Mouse (Mus musculus) neural tube, embryonic 11.5 days (tissue): ENCODE measurements around the gene Mprip. TPM values are rescaled to one million over a fixed set of nuclear protein-coding genes. Genes with fewer than 3 reads are reported as not detected.
A peak's percentile ranks its signal among the peaks of the same experiment; 100 is the strongest.

Source experiments
- ATAC-seq: fragments of 200-750 bp; cut with Nextera tagmentation; 2 replicates; pipeline ENCODE4 v1.8.0; 2017; ENCODE audit warnings: moderate number of reproducible peaks, mild to moderate bottlenecking, moderate TSS enrichment, moderate library complexity; ENCODE audit not compliant: insufficient read depth, low FRiP score, low TSS enrichment
- DNase-seq: peaks from one replicate; pipeline ENCODE4 v3.0.0-alpha.2; 2015; ENCODE audit warnings: low spot score
- H3K27ac ChIP-seq: fragments of 300-500 bp; sonication (generic); 2 replicates; pipeline ENCODE4 v1.5.1; 2014; ENCODE audit warnings: low read depth, mild to moderate bottlenecking, low read length
- H3K27me3 ChIP-seq: fragments of 300-500 bp; sonication (generic); 2 replicates; pipeline ENCODE4 v1.6.1; 2014; ENCODE audit warnings: mild to moderate bottlenecking, low read length, mixed read lengths; ENCODE audit not compliant: control insufficient read depth, insufficient read depth
- H3K36me3 ChIP-seq: fragments of 300-500 bp; sonication (generic); 2 replicates; pipeline ENCODE4 v1.6.1; 2014; ENCODE audit warnings: mild to moderate bottlenecking, low read length, moderate library complexity, mixed read lengths; ENCODE audit not compliant: control insufficient read depth, insufficient read depth
- H3K4me1 ChIP-seq: fragments of 300-500 bp; sonication (generic); 2 replicates; pipeline ENCODE4 v1.6.1; 2014; ENCODE audit warnings: low read length, mixed read lengths; ENCODE audit not compliant: control insufficient read depth, insufficient read depth
- H3K4me2 ChIP-seq: fragments of 300-500 bp; sonication (generic); 2 replicates; pipeline ENCODE4 v1.6.1; 2014; ENCODE audit warnings: low read depth, mild to moderate bottlenecking, moderate library complexity
- H3K4me3 ChIP-seq: fragments of 300-500 bp; sonication (generic); 2 replicates; pipeline ENCODE4 v1.5.1; 2014; ENCODE audit warnings: low read depth, low read length
- H3K9ac ChIP-seq: fragments of 300-500 bp; sonication (generic); 2 replicates; pipeline ENCODE4 v1.6.1; 2014; ENCODE audit warnings: mild to moderate bottlenecking, low read length
- H3K9me3 ChIP-seq: fragments of 300-500 bp; sonication (generic); 2 replicates; pipeline ENCODE4 v1.6.1; 2016; ENCODE audit warnings: low read length; ENCODE audit not compliant: control insufficient read depth
- WGBS: fragments of 180-500 bp; shearing (Covaris S2); extraction: QIAGEN DNeasy Blood & Tissue Kit; methylation state at CpG from one replicate; pipeline ENCODE4 v1.1.7; 2014; 5-methylcytosine and 5-hydroxymethylcytosine counted together
- polyA plus RNA-seq: library from polyadenylated mRNA; unstranded; fragments of >200 nt; fragmentation: Nextera tagmentation; extraction: Ambion mirVana; gene quantifications from 2 replicates; pipeline ENCODE4 v1.2.1, GENCODE M21; 2014

Mprip gene
- polyA plus RNA-seq, 1 experiment from 2014 or later, result 91.3 TPM

- H3K27ac ChIP-seq, result no peak overlapping the region
- H3K4me3 ChIP-seq, result no peak overlapping the region
- 93% methylated on average over 8 of the region's 8 CpGs for WGBS
- H3K27me3 ChIP-seq, result no peaks in the 10 kb centered on the region
- peaks cover 40% of the 10 kb centered on the region for H3K36me3 ChIP-seq
- ATAC-seq (no peak), DNase-seq (no peak)
- H3K4me1 ChIP-seq, result no peaks in the 10 kb centered on the region
- no peak overlapping the region for H3K4me2 ChIP-seq
- H3K9me3 ChIP-seq, result no peaks in the 10 kb centered on the region; the same call in 1 of the 2 replicates
- H3K9ac ChIP-seq, result no peak overlapping the region
These were observed 140.8 kb downstream of the Mprip start for GRCm38 (mm10) chr11:59801881-59802280.

GRCm38 (mm10) chr11:59803516-59803915, 142.4 kb downstream of the Mprip start:
- H3K9me3 ChIP-seq, result no peaks in the 10 kb centered on the region; the same call in 1 of the 2 replicates
- H3K4me1 ChIP-seq, result peaks cover 2% of the 10 kb centered on the region; the same call in 1 of the 2 replicates
- no peak for DNase-seq
- H3K36me3 ChIP-seq, result peaks cover 33% of the 10 kb centered on the region
- no peak overlapping the region for H3K27ac ChIP-seq
- WGBS, result 86% methylated on average over 14 of the region's 14 CpGs
- ATAC-seq, result no peak
- no peak overlapping the region for H3K4me3 ChIP-seq
- no peaks in the 10 kb centered on the region for H3K27me3 ChIP-seq
- no peak overlapping the region for H3K4me2 ChIP-seq
- H3K9ac ChIP-seq, result no peak overlapping the region

GRCm38 (mm10) chr11:59804409-59805110, 143.5 kb downstream of the Mprip start:
- H3K4me1 ChIP-seq, result peaks cover 8% of the 10 kb centered on the region; the same call in 1 of the 2 replicates
- DNase-seq, result no peak
- no peak for ATAC-seq
- H3K9me3 ChIP-seq, result no peaks in the 10 kb centered on the region; the same call in 1 of the 2 replicates
- no peak overlapping the region for H3K27ac ChIP-seq
- H3K36me3 ChIP-seq, result peaks cover 28% of the 10 kb centered on the region
- no peak overlapping the region for H3K4me3 ChIP-seq
- H3K4me2 ChIP-seq, result no peak overlapping the region
- 93% methylated on average over 22 of the region's 22 CpGs for WGBS
- no peak overlapping the region for H3K9ac ChIP-seq
- H3K27me3 ChIP-seq, result no peaks in the 10 kb centered on the region

- no peak overlapping the region for H3K9ac ChIP-seq
- H3K4me3 ChIP-seq, result no peak overlapping the region
- ATAC-seq (no peak), DNase-seq (no peak)
- 91% methylated on average over 1 of the region's 1 CpGs for WGBS
- peaks cover 28% of the 10 kb centered on the region for H3K36me3 ChIP-seq
- H3K4me2 ChIP-seq, result no peak overlapping the region
- peaks cover 8% of the 10 kb centered on the region; the same call in 1 of the 2 replicates for H3K4me1 ChIP-seq
- H3K9me3 ChIP-seq, result no peaks in the 10 kb centered on the region; the same call in 1 of the 2 replicates
- no peak overlapping the region for H3K27ac ChIP-seq
- H3K27me3 ChIP-seq, result no peaks in the 10 kb centered on the region
These were observed 144.2 kb downstream of the Mprip start for GRCm38 (mm10) chr11:59805256-59805655.

GRCm38 (mm10) chr11:59805656-59806055, 144.6 kb downstream of the Mprip start:
- Histone ChIP-seq H3K27ac (no peak overlapping the region), H3K36me3 (peaks cover 24% of the 10 kb centered on the region), H3K27me3 (no peaks in the 10 kb centered on the region), H3K4me3 (no peak overlapping the region), H3K4me2 (no peak overlapping the region), H3K9ac (no peak overlapping the region), H3K9me3 (no peaks in the 10 kb centered on the region), H3K4me1 (peaks cover 8% of the 10 kb centered on the region; the same call in 1 of the 2 replicates)
- WGBS, result 93% methylated on average over 2 of the region's 2 CpGs
- ATAC-seq, result no peak
- no peak for DNase-seq

GRCm38 (mm10) chr11:59808170-59808960, 147.3 kb downstream of the Mprip start:
- H3K9ac ChIP-seq, result peak overlapping the region; percentile 98; the same call in 1 of the 2 replicates
- H3K27ac ChIP-seq, result no peak overlapping the region
- H3K4me1 ChIP-seq, result peaks cover 8% of the 10 kb centered on the region; the same call in 1 of the 2 replicates
- peak overlapping the region; percentile 65 for H3K4me2 ChIP-seq
- peaks cover 5% of the 10 kb centered on the region for H3K36me3 ChIP-seq
- H3K4me3 ChIP-seq, result peak overlapping the region; percentile 76
- DNase-seq, result no peak
- no peaks in the 10 kb centered on the region for H3K9me3 ChIP-seq
- WGBS, result 71% methylated on average over 14 of the region's 14 CpGs
- no peaks in the 10 kb centered on the region for H3K27me3 ChIP-seq
- ATAC-seq, result no peak

GRCm38 (mm10) chr11:59809071-59809669, 148.1 kb downstream of the Mprip start:
- Histone ChIP-seq H3K36me3 (peaks cover 5% of the 10 kb centered on the region), H3K4me1 (peaks cover 8% of the 10 kb centered on the region; the same call in 1 of the 2 replicates), H3K27me3 (no peaks in the 10 kb centered on the region), H3K4me2 (peak overlapping the region; percentile 65), H3K4me3 (peak overlapping the region; percentile 76), H3K27ac (peak overlapping the region; percentile 97), H3K9ac (peak overlapping the region; percentile 98), H3K9me3 (no peaks in the 10 kb centered on the region)
- DNase-seq, result no peak
- peak; percentile 2; the same call in 1 of the 2 replicates for ATAC-seq
- 0% methylated on average over 15 of the region's 15 CpGs for WGBS

- peak; percentile 96 for ATAC-seq
- H3K9ac ChIP-seq, result peak within 1 kb of the TSS; percentile 98
These were observed 148.8 kb downstream of the Mprip start, which contains the start of gene Flcn for GRCm38 (mm10) chr11:59809670-59810474. TSS of gene Flcn (minus strand) at chr11:59810016.

More at GRCm38 (mm10) chr11:59809670-59810474, 148.8 kb downstream of the Mprip start, which contains the start of gene Flcn:
- H3K36me3 ChIP-seq, result peaks cover 2% of the 10 kb centered on the region
- peak within 1 kb of the TSS; percentile 76 for H3K4me3 ChIP-seq
- peak within 1 kb of the TSS; percentile 97 for H3K27ac ChIP-seq
- WGBS, result under 1% methylated on average over 52 of the region's 52 CpGs
- peak within 1 kb of the TSS; percentile 65 for H3K4me2 ChIP-seq
- H3K27me3 ChIP-seq, result no peaks in the 10 kb centered on the region
- H3K9me3 ChIP-seq, result no peaks in the 10 kb centered on the region
- H3K4me1 ChIP-seq, result peaks cover 8% of the 10 kb centered on the region; the same call in 1 of the 2 replicates
- DNase-seq, result peak; percentile 88
